Mouse (Mus musculus) CD4-positive, CD25-positive, alpha-beta regulatory T cell (primary cell): ENCODE data around the gene Zbed4. TPM values are rescaled to one million over a fixed set of nuclear protein-coding genes. Genes with fewer than 3 reads are reported as not detected.

Experiments used
- polyA plus RNA-seq: library from polyadenylated mRNA; unstranded; fragments of 100-300 nt; shearing (Covaris generic); gene quantifications from one replicate; pipeline ENCODE4 v1.2.1, GENCODE M21; 2017

The Zbed4 gene
- polyA plus RNA-seq = 6.9 TPM

DNA sequence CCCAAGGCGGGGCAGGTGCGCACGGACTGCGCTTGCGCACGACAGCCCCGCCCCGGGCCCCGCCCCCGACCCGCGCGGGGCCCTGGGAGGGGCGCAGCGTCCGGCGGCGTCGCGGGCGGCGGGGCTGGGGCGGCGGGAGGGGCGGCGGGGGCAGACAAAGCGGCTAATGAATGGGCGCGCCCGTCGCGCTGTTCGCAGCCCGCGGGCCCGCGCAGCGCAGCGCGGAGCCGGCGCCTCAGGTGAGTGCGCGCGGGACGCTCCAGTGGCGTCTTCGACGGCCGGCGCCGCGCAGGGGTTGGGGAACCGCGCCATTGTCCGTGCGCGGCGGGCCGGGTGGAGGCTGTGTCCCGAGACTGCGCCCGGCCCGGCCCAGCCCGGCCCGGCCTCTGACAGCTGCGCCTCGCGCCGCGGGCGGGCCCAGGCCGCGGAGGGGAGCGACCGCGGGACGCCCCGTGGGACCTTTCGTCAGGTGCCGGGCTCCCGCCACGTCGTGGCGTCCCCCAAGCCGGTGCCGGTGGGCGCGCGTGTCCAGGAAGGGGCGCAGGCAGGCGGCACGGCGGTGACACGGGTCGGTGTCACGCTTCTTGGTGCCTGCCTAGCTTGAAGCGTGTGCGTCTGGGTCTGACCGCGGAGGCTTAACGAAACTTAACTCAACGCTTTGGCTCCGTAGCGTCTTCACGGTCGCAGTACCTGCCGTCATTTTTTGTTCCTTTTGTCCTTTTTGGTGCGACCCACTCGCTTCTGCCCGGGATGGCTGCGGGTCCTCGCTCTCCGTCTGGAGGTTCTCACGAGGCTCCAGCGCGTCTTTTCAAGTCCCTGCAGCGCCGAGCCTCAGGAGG, at the start of gene Zbed4:
Gene Zbed4, plus strand, starts transcription at position 97 of the 839 bp plus-strand sequence.

GRCm38 (mm10) chr15:88733834-88734571, 17.5 kb upstream of the Zbed4 start, which contains the start of gene Brd1:
Brd1 (minus strand) TSS chr15:88734233.

GRCm38 (mm10) chr15:88819026-88819905, 67.8 kb downstream of the Zbed4 start, which contains the start of the genes Alg12 and Creld2:
Alg12 (minus strand) TSS chr15:88819318.
Creld2 (plus strand) TSS chr15:88819646.

Other genes starting within 250 kb of the Zbed4 start
- not detected for gene Zdhhc25, start 151.4 kb upstream of the Zbed4 start, polyA plus RNA-seq
- 54.7 TPM for gene Brd1, start 17.4 kb upstream of the Zbed4 start, polyA plus RNA-seq
- gene Alg12, start 67.7 kb downstream of the Zbed4 start, polyA plus RNA-seq = 16.7 TPM
- 41.4 TPM for gene Creld2, start 68.0 kb downstream of the Zbed4 start, polyA plus RNA-seq
- gene Pim3, start 110.5 kb downstream of the Zbed4 start, polyA plus RNA-seq = 38.0 TPM
- not detected for gene Ttll8, start 202.8 kb downstream of the Zbed4 start, polyA plus RNA-seq
- not detected for gene Mlc1, start 227.3 kb downstream of the Zbed4 start, polyA plus RNA-seq
- gene Mov10l1, start 231.2 kb downstream of the Zbed4 start, polyA plus RNA-seq = not detected